Mouse (Mus musculus) layer of hippocampus, adult 6 months (tissue): ENCODE results near the gene Amer1. TPM values are rescaled to one million over a fixed set of nuclear protein-coding genes. Genes with fewer than 3 reads are reported as not detected.

Source experiments
- long read RNA-seq, 2 experiments: library from polyadenylated mRNA; unstranded; transcript quantifications; one replicate each; pipeline ENCODE4 v2.0.0; 2019 to 2020
- polyA plus RNA-seq: library from polyadenylated mRNA; unstranded; fragments of <200 nt; fragmentation: Nextera tagmentation; gene quantifications from 2 replicates; pipeline ENCODE4 v1.2.3, GENCODE M21; 2021

The Amer1 gene
- polyA plus RNA-seq = 1.3 and 1.6 TPM in 2 replicates
- long read RNA-seq, experiment 1, full-length matches to known transcripts = 12 of 13 reads
- long read RNA-seq, experiment 1, partial matches to known transcripts = 0 of 13 reads
- long read RNA-seq, experiment 1, other reads (novel, unspliced or antisense) = 1 of 13 reads
- long read RNA-seq, experiment 2, full-length matches to known transcripts = 16 of 17 reads
- long read RNA-seq, experiment 2, partial matches to known transcripts = 0 of 17 reads
- long read RNA-seq, experiment 2, other reads (novel, unspliced or antisense) = 1 of 17 reads

GRCm38 (mm10) chrX:95444776-95445111 lies at the start of gene Amer1:
Amer1 (minus strand) TSS chrX:95444872.

Other genes starting within 250 kb of the Amer1 start
- 66.1 and 88.0 TPM in 2 replicates for gene Arhgef9, start 248.0 kb downstream of the Amer1 start, polyA plus RNA-seq
- gene Asb12, start 113.1 kb upstream of the Amer1 start, polyA plus RNA-seq = not detected in 2 replicates
- gene Pfn5, start 113.2 kb upstream of the Amer1 start, polyA plus RNA-seq = not detected in 2 replicates
- 5.2 and 5.4 TPM in 2 replicates for gene Zc4h2, start 213.6 kb upstream of the Amer1 start, polyA plus RNA-seq